Mouse (Mus musculus): ENCODE results near the gene Gapdhs. TPM values are rescaled to one million over a fixed set of nuclear protein-coding genes. Genes with fewer than 3 reads are reported as not detected.

Gapdhs gene
- polyA plus RNA-seq, 1 experiment, result 22.6 TPM

Other genes with a start within 250 kb of the Gapdhs start
- gene Arhgap33, start 208.6 kb downstream of the Gapdhs start, polyA plus RNA-seq (2012; rRNA removed), result 9.3 and 13.5 TPM in 2 replicates
- gene Hspb6, start 191.5 kb downstream of the Gapdhs start, polyA plus RNA-seq (2012; rRNA removed), result 68.9 and 72.1 TPM in 2 replicates
- gene Proser3, start 191.4 kb downstream of the Gapdhs start, polyA plus RNA-seq (2012; rRNA removed), result 13.3 and 13.9 TPM in 2 replicates
- 28.9 and 31.8 TPM in 2 replicates for gene Lin37, start 183.8 kb downstream of the Gapdhs start, polyA plus RNA-seq (2012; rRNA removed)
- gene U2af1l4, start 180.4 kb downstream of the Gapdhs start, polyA plus RNA-seq (2012; rRNA removed), result 46.8 and 55.9 TPM in 2 replicates
- 1.4 and 1.6 TPM in 2 replicates for gene Gm49396, start 180.3 kb downstream of the Gapdhs start, polyA plus RNA-seq (2012; rRNA removed)
- gene Psenen, start 180.1 kb downstream of the Gapdhs start, polyA plus RNA-seq (2012; rRNA removed), result 134 and 146 TPM in 2 replicates
- gene Igflr1, start 178.3 kb downstream of the Gapdhs start, polyA plus RNA-seq (2012; rRNA removed), result 4.0 and 5.0 TPM in 2 replicates
- 37.4 and 45.6 TPM in 2 replicates for gene Kmt2b, start 155.0 kb downstream of the Gapdhs start, polyA plus RNA-seq (2012; rRNA removed)
- 1.8 and 2.1 TPM in 2 replicates for gene Zbtb32, start 144.8 kb downstream of the Gapdhs start, polyA plus RNA-seq (2012; rRNA removed)
- 128 and 176 TPM in 2 replicates for gene Upk1a, start 130.8 kb downstream of the Gapdhs start, polyA plus RNA-seq (2012; rRNA removed)
- 518 and 792 TPM in 2 replicates for gene Cox6b1, start 117.5 kb downstream of the Gapdhs start, polyA plus RNA-seq (2012; rRNA removed)
- gene Etv2, start 107.8 kb downstream of the Gapdhs start, polyA plus RNA-seq (2012; rRNA removed), result not detected in 2 replicates
- 46.1 and 54.3 TPM in 2 replicates for gene Rbm42, start 93.4 kb downstream of the Gapdhs start, polyA plus RNA-seq (2012; rRNA removed)
- 8.6 and 9.7 TPM in 2 replicates for gene Haus5, start 78.7 kb downstream of the Gapdhs start, polyA plus RNA-seq (2012; rRNA removed)
- gene Pmis2, start 72.1 kb downstream of the Gapdhs start, polyA plus RNA-seq (2012; rRNA removed), result 0.41 and 0.46 TPM in 2 replicates
- 0.66 and 1.5 TPM in 2 replicates for gene 2200002J24Rik, start 44.8 kb downstream of the Gapdhs start, polyA plus RNA-seq (2012; rRNA removed)
- gene Atp4a, start 31.5 kb downstream of the Gapdhs start, polyA plus RNA-seq (2012; rRNA removed), result 80.5 and 104 TPM in 2 replicates
- gene Tmem147, start 14.1 kb downstream of the Gapdhs start, polyA plus RNA-seq (2012; rRNA removed), result 216 and 270 TPM in 2 replicates
- 3.8 and 4.7 TPM in 2 replicates for gene Sbsn, start 7.8 kb upstream of the Gapdhs start, polyA plus RNA-seq (2012; rRNA removed)
- gene Dmkn, start 20.1 kb upstream of the Gapdhs start, polyA plus RNA-seq (2012; rRNA removed), result 11.1 and 17.7 TPM in 2 replicates
- 1.5 TPM in 1 of 2 replicates, not detected in the other for gene Krtdap, start 44.2 kb upstream of the Gapdhs start, polyA plus RNA-seq (2012; rRNA removed)
- 45.9 and 62.5 TPM in 2 replicates for gene Ffar2, start 80.1 kb upstream of the Gapdhs start, polyA plus RNA-seq (2012; rRNA removed)
- not detected in 2 replicates for gene Ffar3, start 112.5 kb upstream of the Gapdhs start, polyA plus RNA-seq (2012; rRNA removed)
- gene Ffar1, start 117.9 kb upstream of the Gapdhs start, polyA plus RNA-seq (2012; rRNA removed), result 0.04 and 0.05 TPM in 2 replicates
- 0.81 and 1.1 TPM in 2 replicates for gene Cd22, start 136.7 kb upstream of the Gapdhs start, polyA plus RNA-seq (2012; rRNA removed)
- 0.61 and 0.65 TPM in 2 replicates for gene Mag, start 171.2 kb upstream of the Gapdhs start, polyA plus RNA-seq (2012; rRNA removed)
- gene Hamp2, start 181.0 kb upstream of the Gapdhs start, polyA plus RNA-seq (2012; rRNA removed), result 1.1 and 2.7 TPM in 2 replicates
- gene Hamp, start 200.4 kb upstream of the Gapdhs start, polyA plus RNA-seq (2012; rRNA removed), result 0.76 and 8.4 TPM in 2 replicates
- 84.7 and 96.8 TPM in 2 replicates for gene Usf2, start 213.1 kb upstream of the Gapdhs start, polyA plus RNA-seq (2012; rRNA removed)
- 71.1 and 104 TPM in 2 replicates for gene Lsr, start 229.8 kb upstream of the Gapdhs start, polyA plus RNA-seq (2012; rRNA removed)
- 10.9 and 14.2 TPM in 2 replicates for gene Fam187b, start 230.1 kb upstream of the Gapdhs start, polyA plus RNA-seq (2012; rRNA removed)